Mouse (Mus musculus): Measurements from ENCODE around the gene Tmem156. TPM values are rescaled to one million over a fixed set of nuclear protein-coding genes. Genes with fewer than 3 reads are reported as not detected.

The Tmem156 gene
- total and polyA plus RNA-seq, 3 experiments, result 2.6 to 4.1 TPM; not detected in 1

GRCm38 (mm10) chr5:65038811-65039571 lies 52.9 kb downstream of the Tmem156 start:
- H3K27me3 ChIP-seq (ENCODE audit: control insufficient read depth in 1 of 2, insufficient read depth in 2 of 2, low read length in 2 of 2), result no peaks in the 10 kb centered on the region
- H3K9me3 ChIP-seq (replicated peaks; ENCODE audit: insufficient read depth, low read length), result no peaks in the 10 kb centered on the region
- H3K27ac ChIP-seq (ENCODE audit: control insufficient read depth, low read depth, low read length), result no peak overlapping the region
- H3K4me3 ChIP-seq (ENCODE audit: control insufficient read depth in 1 of 2, insufficient read depth in 1 of 2, low read depth in 2 of 2, low read length in 2 of 2), result no peak overlapping the region
- H3K4me1 ChIP-seq (ENCODE audit: control insufficient read depth in 1 of 2, insufficient read depth in 2 of 2, low read length in 2 of 2), result no peaks in the 10 kb centered on the region
- TF ChIP-seq UBTF (IDR thresholded peaks at IDR 0.05; ENCODE audit: borderline replicate concordance, insufficient read depth, low read depth, low read length), result no peak
- TF ChIP-seq POLR2AphosphoS2 (IDR thresholded peaks at IDR 0.05; ENCODE audit: low read length), result no peak
- TF ChIP-seq ZKSCAN1 (IDR thresholded peaks at IDR 0.05; ENCODE audit: low read depth, low read length), result no peak
- TF ChIP-seq USF2 (IDR thresholded peaks at IDR 0.05; ENCODE audit: borderline replicate concordance in 1 of 2, insufficient read depth in 1 of 2, low read depth in 1 of 2, low read length in 2 of 2), result no peak
- no peak for TF ChIP-seq MXI1 (IDR thresholded peaks at IDR 0.05; ENCODE audit: low read depth, low read length)
- TF ChIP-seq TAL1 (IDR thresholded peaks at IDR 0.05; ENCODE audit: low read length), result no peak
- TF ChIP-seq TCF12 (IDR thresholded peaks at IDR 0.05; ENCODE audit: low read depth, low read length), result no peak
- no peak for TF ChIP-seq MAFK (IDR thresholded peaks at IDR 0.05; ENCODE audit: borderline replicate concordance, low read depth, low read length)
- no peak for TF ChIP-seq MYC (IDR thresholded peaks at IDR 0.05; ENCODE audit: low read depth, low read length)
- no peak for TF ChIP-seq POLR2AphosphoS5 (IDR thresholded peaks at IDR 0.05; ENCODE audit: borderline replicate concordance, low read depth, low read length)
- H3K36me3 ChIP-seq (ENCODE audit: control insufficient read depth in 1 of 2, insufficient read depth in 2 of 2, low read length in 2 of 2), result no peaks in the 10 kb centered on the region
- no peak for DNase-seq (ENCODE audit: low read depth, low spot score)
- no peaks in the 10 kb centered on the region for H3K79me2 ChIP-seq (ENCODE audit: control insufficient read depth, insufficient read depth, low read length, poor library complexity)
- H3K9ac ChIP-seq (ENCODE audit: control insufficient read depth, low read depth, low read length, poor library complexity, severe bottlenecking), result no peak overlapping the region

- Histone ChIP-seq H3K79me2 (ENCODE audit: control insufficient read depth, insufficient read depth, low read length, poor library complexity) (no peaks in the 10 kb centered on the region), H3K9me3 (replicated peaks; ENCODE audit: insufficient read depth, low read length) (no peaks in the 10 kb centered on the region), H3K4me3 (ENCODE audit: control insufficient read depth in 1 of 2, insufficient read depth in 1 of 2, low read depth in 2 of 2, low read length in 2 of 2) (no peak overlapping the region), H3K4me1 (ENCODE audit: control insufficient read depth in 1 of 2, insufficient read depth in 2 of 2, low read length in 2 of 2) (no peaks in the 10 kb centered on the region), H3K36me3 (ENCODE audit: control insufficient read depth in 1 of 2, insufficient read depth in 2 of 2, low read length in 2 of 2) (no peaks in the 10 kb centered on the region), H3K27ac (ENCODE audit: control insufficient read depth, low read depth, low read length) (no peak overlapping the region), H3K9ac (ENCODE audit: control insufficient read depth, low read depth, low read length, poor library complexity, severe bottlenecking) (no peak overlapping the region), H3K27me3 (ENCODE audit: control insufficient read depth in 1 of 2, insufficient read depth in 2 of 2, low read length in 2 of 2) (no peaks in the 10 kb centered on the region)
- TF ChIP-seq GATA1 (IDR thresholded peaks at IDR 0.05; ENCODE audit: low read depth, low read length) (no peak), MAFK (IDR thresholded peaks at IDR 0.05; ENCODE audit: borderline replicate concordance, low read depth, low read length) (no peak), POLR2AphosphoS5 (IDR thresholded peaks at IDR 0.05; ENCODE audit: borderline replicate concordance, low read depth, low read length) (no peak), MEF2A (IDR thresholded peaks at IDR 0.05; ENCODE audit: extremely low read depth, insufficient replicate concordance, low read depth, low read length, poor library complexity, severe bottlenecking) (no peak), GABPA (IDR thresholded peaks at IDR 0.05; ENCODE audit: low read depth, low read length) (no peak), SIN3A (IDR thresholded peaks at IDR 0.05; ENCODE audit: low read length) (no peak), BHLHE40 (IDR thresholded peaks at IDR 0.05; ENCODE audit: borderline replicate concordance, low read depth, low read length) (no peak), NRF1 (IDR thresholded peaks at IDR 0.05; ENCODE audit: insufficient read depth, low read depth, low read length, poor library complexity, severe bottlenecking) (no peak), EP300 (IDR thresholded peaks at IDR 0.05; ENCODE audit: low read depth in 1 of 2, low read length in 2 of 2) (no peak), MYB (IDR thresholded peaks at IDR 0.05; ENCODE audit: low read depth, low read length) (no peak), HCFC1 (IDR thresholded peaks at IDR 0.05; ENCODE audit: low read depth, low read length) (no peak)
- DNase-seq (ENCODE audit: low read depth, low spot score), result no peak
Measured at GRCm38 (mm10) chr5:65038305-65038704, 53.6 kb downstream of the Tmem156 start.

Data from MEL (cell line).